Mouse (Mus musculus) heart, embryonic 15.5 days (tissue): Measurements from ENCODE around the gene 2010111I01Rik. TPM values are rescaled to one million over a fixed set of nuclear protein-coding genes. Genes with fewer than 3 reads are reported as not detected.
A peak's percentile ranks its signal among the peaks of the same experiment; 100 is the strongest.

Experiments used
- ATAC-seq: fragments of 200-750 bp; cut with Nextera tagmentation; replicated peaks from 2 replicates; pipeline ENCODE4 v1.8.0; 2017; ENCODE audit warnings: low read depth, moderate TSS enrichment; ENCODE audit not compliant: insufficient number of reproducible peaks, insufficient read depth, low FRiP score
- H3K27ac ChIP-seq: fragments of 300-500 bp; sonication (generic); 2 replicates; pipeline ENCODE4 v1.5.1; 2015; ENCODE audit warnings: mild to moderate bottlenecking, inconsistent platforms
- H3K27me3 ChIP-seq: fragments of 300-500 bp; sonication (generic); 2 replicates; pipeline ENCODE4 v1.6.1; 2015; ENCODE audit warnings: inconsistent platforms
- H3K36me3 ChIP-seq: fragments of 300-500 bp; sonication (generic); 2 replicates; pipeline ENCODE4 v1.6.1; 2015; ENCODE audit warnings: mild to moderate bottlenecking, inconsistent platforms
- H3K4me1 ChIP-seq: fragments of 300-500 bp; sonication (generic); replicated peaks from 2 replicates; pipeline ENCODE4 v1.6.1; 2015; ENCODE audit warnings: inconsistent platforms
- H3K4me2 ChIP-seq: fragments of 300-500 bp; sonication (generic); 2 replicates; pipeline ENCODE4 v1.6.1; 2015; ENCODE audit warnings: inconsistent platforms, mild to moderate bottlenecking, moderate library complexity
- H3K4me3 ChIP-seq: fragments of 300-500 bp; sonication (generic); 2 replicates; pipeline ENCODE4 v1.5.1; 2015; ENCODE audit warnings: mild to moderate bottlenecking, inconsistent platforms
- H3K9ac ChIP-seq: fragments of 300-500 bp; sonication (generic); 2 replicates; pipeline ENCODE4 v1.6.1; 2015; ENCODE audit warnings: mild to moderate bottlenecking, inconsistent platforms
- H3K9me3 ChIP-seq: fragments of 300-500 bp; sonication (generic); replicated peaks from 2 replicates; pipeline ENCODE4 v1.6.1; 2016; ENCODE audit warnings: inconsistent platforms
- WGBS: fragments of 180-500 bp; shearing (Covaris S2); methylation state at CpG from one replicate; pipeline ENCODE4 v1.1.7; 2015; ENCODE audit warnings: mixed read lengths; 5-methylcytosine and 5-hydroxymethylcytosine counted together
- polyA plus RNA-seq: library from polyadenylated mRNA; unstranded; fragments of >200 nt; fragmentation: Nextera tagmentation; extraction: Ambion mirVana; gene quantifications from 2 replicates; pipeline ENCODE4 v1.2.1, GENCODE M21; 2015

Gene 2010111I01Rik
- polyA plus RNA-seq, 1 experiment from 2014 or later: 59.9 TPM

DNA sequence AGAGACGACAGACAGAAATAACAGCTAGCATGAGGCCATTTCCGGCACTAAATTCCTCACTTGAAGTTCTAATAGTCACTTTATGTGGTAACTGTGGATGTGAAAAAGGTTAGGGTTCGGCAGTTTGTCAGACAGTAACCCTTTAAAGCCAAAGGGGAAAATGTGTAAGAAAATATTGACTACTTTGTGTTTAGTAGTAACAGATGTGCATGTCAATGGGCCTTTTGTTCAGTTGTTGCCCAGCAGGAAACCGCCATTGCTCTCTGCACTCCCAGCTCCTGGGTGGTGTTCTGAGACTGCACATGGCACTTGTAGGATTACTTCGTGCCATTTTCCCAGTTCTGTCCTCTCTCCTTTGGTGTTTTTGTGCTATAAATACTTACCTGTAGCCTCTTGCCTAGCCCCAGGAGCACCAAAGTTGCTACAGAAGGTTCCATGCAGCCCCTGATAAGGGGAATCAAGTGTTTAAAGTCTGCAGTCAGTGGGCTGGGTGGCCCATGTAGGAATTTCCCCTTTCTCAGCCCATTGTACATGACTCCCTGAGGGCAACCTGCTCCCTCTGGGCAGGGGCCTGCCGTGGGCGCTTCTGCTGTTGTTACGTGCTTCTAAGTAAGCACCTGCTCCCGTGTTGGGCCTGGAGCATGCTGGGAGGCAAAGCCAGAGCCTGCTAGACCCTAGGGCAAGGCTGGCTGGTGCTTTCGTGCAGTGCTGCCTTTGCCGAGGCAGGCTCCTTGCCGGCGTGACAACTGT, 206.8 kb downstream of the 2010111I01Rik start:
- Histone ChIP-seq H3K4me1 (peaks cover 13% of the 10 kb centered on the region), H3K9ac (no peak overlapping the region), H3K4me3 (no peak overlapping the region), H3K27me3 (no peaks in the 10 kb centered on the region), H3K9me3 (no peaks in the 10 kb centered on the region), H3K36me3 (no peaks in the 10 kb centered on the region; the same call in 1 of the 2 replicates), H3K27ac (no peak overlapping the region), H3K4me2 (no peak overlapping the region)
- WGBS: 66% methylated on average over 13 of the region's 13 CpGs
- ATAC-seq: no peak

DNA sequence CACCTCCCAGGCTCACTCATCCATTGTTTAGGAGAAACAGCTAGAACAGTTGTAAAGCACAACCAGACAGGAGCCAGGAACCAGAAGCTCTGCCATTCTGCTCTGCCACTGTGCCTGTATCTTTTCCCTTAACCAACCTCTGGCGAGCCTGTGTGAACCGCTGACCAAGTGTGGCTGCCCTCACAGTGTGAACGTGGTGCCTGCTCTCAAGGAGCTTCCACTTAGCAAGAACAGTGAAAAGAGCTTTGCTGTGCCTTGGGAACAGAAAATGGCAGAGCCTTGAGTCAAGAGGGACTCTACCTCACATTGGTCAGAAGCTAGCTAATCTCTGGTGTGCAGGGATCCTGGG, 207.4 kb downstream of the 2010111I01Rik start:
- Histone ChIP-seq H3K4me3 (no peak overlapping the region), H3K27ac (no peak overlapping the region), H3K4me1 (peaks cover 13% of the 10 kb centered on the region), H3K27me3 (no peaks in the 10 kb centered on the region), H3K9ac (no peak overlapping the region), H3K36me3 (no peaks in the 10 kb centered on the region; the same call in 1 of the 2 replicates), H3K4me2 (no peak overlapping the region), H3K9me3 (no peaks in the 10 kb centered on the region)
- ATAC-seq: no peak
- WGBS: 84% methylated on average over 3 of the region's 3 CpGs

DNA sequence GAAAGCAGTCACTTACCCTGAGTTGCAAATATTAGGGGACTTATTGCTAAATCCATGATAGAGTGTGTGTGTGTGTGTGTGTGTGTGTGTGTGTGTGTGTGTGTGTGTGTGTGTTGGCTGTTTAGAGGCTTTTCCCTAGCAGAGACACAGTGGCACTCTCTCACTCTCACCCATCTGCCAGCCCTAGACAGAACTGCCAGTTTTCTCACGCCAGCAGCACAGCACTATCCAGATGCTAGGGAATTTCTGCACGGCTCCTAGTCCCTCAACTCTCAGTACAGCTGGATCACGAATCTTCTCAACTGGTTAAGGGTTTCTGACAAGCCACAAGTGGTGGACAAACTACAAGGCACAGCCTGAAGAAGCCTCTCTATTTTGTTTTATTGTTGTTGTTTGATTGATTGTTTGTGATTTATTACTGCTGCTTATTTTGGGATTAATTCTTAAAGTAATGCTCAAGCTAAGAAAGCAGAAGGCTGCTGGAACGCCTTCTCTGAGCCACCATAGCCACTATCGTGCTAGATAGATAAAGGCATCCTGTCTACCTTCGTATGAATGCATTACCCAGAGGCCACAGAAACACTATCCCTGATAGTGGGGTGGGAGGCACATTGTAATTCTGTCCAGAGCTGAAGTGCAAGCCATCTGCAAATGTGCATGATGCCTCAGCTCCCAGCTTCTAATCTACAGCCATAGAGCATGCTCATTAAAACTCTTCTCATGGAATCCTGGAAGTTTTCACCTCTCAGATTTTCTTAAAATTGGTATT, 209.7 kb downstream of the 2010111I01Rik start:
- WGBS: 39% methylated on average over 6 of the region's 6 CpGs

DNA sequence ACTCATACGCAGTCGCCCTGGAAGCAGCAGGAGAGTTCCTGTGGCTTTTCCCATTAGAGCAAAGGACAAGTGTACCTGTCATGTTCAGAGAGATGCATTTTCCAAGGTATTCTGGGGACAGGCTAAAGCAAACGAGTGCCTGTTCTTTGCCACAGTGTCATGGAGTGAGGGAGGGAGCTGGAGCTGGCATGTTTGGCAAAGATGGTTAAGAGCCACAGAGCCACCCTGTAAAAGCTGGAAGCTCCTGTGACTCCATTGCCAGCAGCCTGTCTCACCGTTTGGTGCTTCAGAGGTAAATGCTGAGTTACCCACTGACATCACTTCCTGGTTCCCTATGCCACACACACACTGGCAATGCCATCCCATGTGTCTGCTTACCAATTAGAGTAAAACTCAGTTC, 211.4 kb downstream of the 2010111I01Rik start:
- no peaks in the 10 kb centered on the region for H3K9me3 ChIP-seq
- peaks cover 13% of the 10 kb centered on the region for H3K4me1 ChIP-seq
- H3K27ac ChIP-seq: no peak overlapping the region
- no peaks in the 10 kb centered on the region; the same call in 1 of the 2 replicates for H3K36me3 ChIP-seq
- H3K4me2 ChIP-seq: no peak overlapping the region
- ATAC-seq: no peak
- no peaks in the 10 kb centered on the region for H3K27me3 ChIP-seq
- 71% methylated on average over 4 of the region's 4 CpGs for WGBS
- no peak overlapping the region for H3K4me3 ChIP-seq
- H3K9ac ChIP-seq: no peak overlapping the region

More for the DNA sequence above, 209.7 kb downstream of the 2010111I01Rik start:
- Histone ChIP-seq H3K9ac (no peak overlapping the region), H3K4me2 (no peak overlapping the region), H3K4me3 (no peak overlapping the region), H3K4me1 (peaks cover 13% of the 10 kb centered on the region), H3K9me3 (no peaks in the 10 kb centered on the region), H3K27me3 (no peaks in the 10 kb centered on the region), H3K36me3 (no peaks in the 10 kb centered on the region; the same call in 1 of the 2 replicates), H3K27ac (no peak overlapping the region)
- 0 out of 2 replicates have a peak, but pooled peaks have one; percentile 48 for ATAC-seq

DNA sequence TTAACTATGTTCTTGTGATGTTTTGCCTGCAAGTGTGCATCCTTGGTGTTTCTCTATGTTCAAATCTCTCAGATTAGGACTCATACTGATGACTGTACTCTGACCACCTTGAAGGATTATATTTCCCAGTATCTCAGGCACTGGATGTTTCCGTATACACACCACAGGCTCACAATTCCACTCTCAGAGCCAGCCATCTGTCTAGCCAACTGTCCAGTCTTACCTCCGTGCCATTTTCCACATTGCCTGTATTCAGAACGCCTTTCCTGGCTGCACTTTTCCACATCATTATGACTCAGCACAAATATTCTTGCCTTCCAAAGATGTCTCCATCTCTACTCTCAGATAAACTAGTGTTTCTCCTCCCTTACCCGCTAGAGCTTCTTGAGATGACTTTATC, 212.5 kb downstream of the 2010111I01Rik start:
- peaks cover 8% of the 10 kb centered on the region for H3K4me1 ChIP-seq
- no peak for ATAC-seq
- no peaks in the 10 kb centered on the region for H3K27me3 ChIP-seq
- no peak overlapping the region for H3K4me3 ChIP-seq
- H3K9ac ChIP-seq: no peak overlapping the region
- H3K36me3 ChIP-seq: no peaks in the 10 kb centered on the region; the same call in 1 of the 2 replicates
- no peak overlapping the region for H3K27ac ChIP-seq
- 80% methylated on average over 4 of the region's 4 CpGs for WGBS
- H3K4me2 ChIP-seq: no peak overlapping the region
- no peaks in the 10 kb centered on the region for H3K9me3 ChIP-seq

DNA sequence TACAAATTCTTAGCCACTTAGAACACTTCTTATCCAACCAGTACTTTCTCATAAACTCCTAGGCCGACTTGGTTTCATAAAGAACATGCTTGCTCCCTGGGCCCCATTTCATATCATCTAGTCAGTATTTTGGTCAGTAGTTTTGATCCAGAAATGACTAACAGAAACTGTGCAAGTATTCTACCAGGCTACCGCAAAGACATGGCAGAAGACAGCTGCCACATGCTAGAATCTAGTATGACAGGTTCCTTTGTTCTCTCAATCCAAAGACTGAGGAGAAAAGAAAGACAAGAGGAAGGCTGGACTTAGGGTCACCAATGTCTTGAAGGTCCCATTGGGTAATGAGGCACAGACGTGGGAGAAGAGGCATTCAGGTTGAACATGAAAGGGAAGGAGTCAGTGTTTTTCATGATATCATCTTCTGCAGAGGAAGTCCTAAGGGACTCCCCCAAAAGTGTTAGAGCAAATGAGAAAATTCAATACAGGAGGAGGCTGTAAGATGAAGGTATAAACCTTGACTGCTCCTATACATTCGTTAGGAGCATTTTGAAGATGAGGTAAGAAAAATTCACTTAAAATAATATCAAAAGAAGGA, 216.0 kb downstream of the 2010111I01Rik start:
- WGBS: 81% methylated on average over 4 of the region's 4 CpGs
- Histone ChIP-seq H3K27me3 (no peaks in the 10 kb centered on the region), H3K27ac (no peak overlapping the region), H3K4me3 (no peak overlapping the region), H3K4me2 (no peak overlapping the region), H3K4me1 (peaks cover under 1% of the 10 kb centered on the region; the same call in 1 of the 2 replicates), H3K36me3 (no peaks in the 10 kb centered on the region), H3K9ac (no peak overlapping the region), H3K9me3 (no peaks in the 10 kb centered on the region)
- no peak for ATAC-seq

DNA sequence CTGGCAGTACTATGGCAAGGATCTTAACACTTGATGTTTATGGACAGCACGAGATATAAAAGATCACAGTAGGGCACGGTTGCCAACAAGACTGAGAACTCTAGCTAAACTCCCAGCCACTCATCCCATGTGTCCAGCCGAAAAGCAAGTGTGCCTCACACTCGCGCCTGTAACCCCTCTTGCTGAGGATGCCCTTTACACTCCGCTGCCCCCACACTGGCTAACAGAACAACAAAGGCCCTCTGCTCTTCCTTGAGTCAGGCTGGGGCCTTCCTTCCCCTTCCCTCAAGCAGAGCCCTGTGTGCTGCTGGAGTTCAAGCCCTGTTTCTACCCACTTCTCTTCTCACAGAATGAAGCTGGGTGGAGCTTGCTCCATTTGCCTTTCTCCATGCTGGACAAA, 220.3 kb downstream of the 2010111I01Rik start:
- 80% methylated on average over 6 of the region's 6 CpGs for WGBS
- no peak overlapping the region for H3K9ac ChIP-seq
- peaks cover 24% of the 10 kb centered on the region for H3K4me1 ChIP-seq

DNA sequence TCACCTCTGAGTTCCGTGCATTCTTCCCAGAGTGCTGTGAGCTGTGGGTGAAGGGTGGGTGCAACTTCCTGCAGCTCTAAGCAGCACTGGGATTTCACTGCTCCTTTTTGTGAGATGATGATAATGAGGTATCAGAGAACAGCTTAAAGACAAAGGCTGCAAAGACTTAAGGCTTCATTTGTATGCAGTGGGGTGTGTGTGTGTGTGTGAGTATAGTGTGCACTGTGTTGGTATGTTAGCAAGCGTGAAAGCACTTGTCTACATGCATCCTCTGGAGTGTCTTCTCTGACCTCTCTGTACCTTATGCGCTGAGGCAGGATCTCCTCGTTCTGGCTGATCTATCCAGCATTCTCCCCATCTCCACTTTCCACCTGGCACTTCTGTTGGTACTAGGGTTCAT, 221.5 kb downstream of the 2010111I01Rik start:
- Histone ChIP-seq H3K4me2 (no peak overlapping the region), H3K27ac (0 out of 2 replicates have a peak overlapping the region, but pooled peaks have one; percentile 70), H3K4me3 (no peak overlapping the region), H3K4me1 (peaks cover 24% of the 10 kb centered on the region), H3K9ac (no peak overlapping the region), H3K27me3 (no peaks in the 10 kb centered on the region), H3K9me3 (no peaks in the 10 kb centered on the region), H3K36me3 (no peaks in the 10 kb centered on the region)
- WGBS: 72% methylated on average over 4 of the region's 4 CpGs
- ATAC-seq: no peak

More for the DNA sequence above, 220.3 kb downstream of the 2010111I01Rik start:
- ATAC-seq: no peak
- no peaks in the 10 kb centered on the region for H3K36me3 ChIP-seq
- no peak overlapping the region for H3K27ac ChIP-seq
- H3K4me2 ChIP-seq: no peak overlapping the region
- H3K4me3 ChIP-seq: no peak overlapping the region
- H3K9me3 ChIP-seq: no peaks in the 10 kb centered on the region
- H3K27me3 ChIP-seq: no peaks in the 10 kb centered on the region

DNA sequence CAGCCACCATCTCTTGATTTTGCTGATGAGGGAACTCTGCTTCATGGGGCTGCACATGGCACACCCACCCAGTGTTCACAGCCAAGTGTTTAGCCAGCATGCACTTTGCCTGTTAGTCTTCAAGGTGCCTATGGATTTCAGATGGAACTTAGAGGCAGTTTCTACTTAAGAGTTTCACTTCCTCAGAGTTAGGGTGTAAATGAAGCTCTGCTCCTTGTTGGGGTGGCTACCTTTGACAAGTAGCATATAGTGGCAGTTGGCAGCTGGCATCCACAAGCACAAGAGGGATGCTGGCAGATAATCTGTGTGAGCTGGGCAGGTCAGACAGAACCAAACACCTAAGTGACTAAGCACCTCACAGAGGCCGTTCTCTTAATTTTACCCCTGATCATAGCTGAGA, 221.9 kb downstream of the 2010111I01Rik start:
- no peak overlapping the region for H3K4me2 ChIP-seq
- H3K36me3 ChIP-seq: no peaks in the 10 kb centered on the region

DNA sequence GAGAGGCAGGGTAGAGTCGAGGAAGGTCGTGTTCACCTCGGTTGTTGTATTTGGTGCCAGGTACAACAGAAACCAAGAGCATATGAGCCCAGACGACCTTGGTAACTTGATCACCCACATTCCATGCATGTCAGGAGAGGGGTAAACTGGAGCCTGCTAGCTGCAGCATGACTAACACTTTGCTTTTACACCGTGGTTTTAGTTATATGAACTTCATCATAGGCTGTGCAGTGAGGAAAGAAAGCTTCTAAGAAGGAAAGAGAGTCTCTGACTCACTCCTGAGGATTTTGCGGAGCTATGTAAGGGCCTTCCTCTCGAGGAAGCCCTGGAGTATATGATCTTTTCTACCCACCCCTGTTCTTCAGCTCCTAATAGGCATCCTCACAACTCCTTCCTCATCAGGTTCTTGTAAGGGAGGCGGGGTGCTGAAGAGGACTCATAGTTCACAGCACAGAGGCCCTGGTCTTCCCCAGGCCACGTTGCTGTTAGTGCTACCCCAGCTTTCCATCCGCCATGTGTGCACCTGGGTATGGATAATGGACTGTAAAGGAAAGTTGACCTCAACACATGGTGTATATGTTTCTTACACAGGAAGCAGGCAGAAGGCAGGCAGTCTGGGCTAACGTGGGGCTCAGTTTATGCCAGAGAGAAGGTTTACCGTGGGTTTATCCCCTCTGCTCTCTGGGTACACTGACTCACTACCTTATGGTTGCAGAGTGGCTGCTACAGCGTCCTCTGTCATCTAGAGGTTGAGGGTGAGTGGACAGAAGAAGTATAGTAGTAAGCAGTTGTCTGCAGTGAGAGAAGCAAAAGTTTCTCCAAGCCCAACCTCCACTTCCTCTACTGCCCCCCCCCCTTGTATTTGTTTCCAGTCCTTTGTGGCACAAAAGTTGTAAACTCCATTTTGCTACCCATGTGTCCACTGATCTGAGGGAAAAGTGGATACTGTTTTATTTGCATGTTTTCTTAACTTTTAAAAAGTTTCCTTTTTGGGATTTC, 222.8 kb downstream of the 2010111I01Rik start:
- H3K36me3 ChIP-seq: no peaks in the 10 kb centered on the region
- ATAC-seq: peak; percentile 62

More for the DNA sequence above, 221.9 kb downstream of the 2010111I01Rik start:
- no peak overlapping the region for H3K9ac ChIP-seq
- peak overlapping the region; percentile 70 for H3K27ac ChIP-seq
- peaks cover 24% of the 10 kb centered on the region for H3K4me1 ChIP-seq
- H3K9me3 ChIP-seq: no peaks in the 10 kb centered on the region
- no peaks in the 10 kb centered on the region for H3K27me3 ChIP-seq
- 62% methylated on average over 1 of the region's 1 CpGs for WGBS
- no peak overlapping the region for H3K4me3 ChIP-seq
- ATAC-seq: no peak

More for the DNA sequence above, 222.8 kb downstream of the 2010111I01Rik start:
- no peak overlapping the region for H3K4me3 ChIP-seq
- peak overlapping the region; percentile 70 for H3K27ac ChIP-seq
- H3K4me2 ChIP-seq: no peak overlapping the region; the same call in 1 of the 2 replicates
- H3K9ac ChIP-seq: no peak overlapping the region
- 51% methylated on average over 13 of the region's 13 CpGs for WGBS
- peaks cover 24% of the 10 kb centered on the region for H3K4me1 ChIP-seq
- no peaks in the 10 kb centered on the region for H3K9me3 ChIP-seq
- no peaks in the 10 kb centered on the region for H3K27me3 ChIP-seq
